Mouse (Mus musculus): ENCODE data around the gene Rbpms2. TPM values are rescaled to one million over a fixed set of nuclear protein-coding genes. Genes with fewer than 3 reads are reported as not detected.

Gene Rbpms2
- polyA plus RNA-seq, 1 experiment from 2014 or later: 23.1 TPM

DNA sequence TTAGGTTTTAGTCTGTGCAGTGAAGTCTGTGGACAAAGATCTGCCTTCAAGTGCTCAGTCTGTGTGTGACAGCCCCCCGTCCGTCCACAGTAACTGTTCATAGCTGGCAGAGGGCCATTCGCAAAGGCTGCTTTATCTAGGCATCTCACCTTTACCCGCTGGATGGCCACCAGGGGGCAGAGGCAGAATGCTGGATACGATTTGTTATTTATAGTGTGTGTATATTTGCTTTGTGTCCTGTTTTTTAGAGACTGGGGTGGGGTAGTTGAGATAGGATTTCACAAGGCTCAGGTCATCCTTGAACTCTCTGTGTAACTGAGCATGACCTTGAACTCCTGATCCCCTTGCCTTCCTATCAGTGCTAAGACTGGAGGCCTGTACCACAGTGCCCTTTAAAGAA lies 36.6 kb downstream of the Rbpms2 start:
- Histone ChIP-seq H3K4me1 (ENCODE audit: control insufficient read depth, insufficient read depth, low read length) (no peaks in the 10 kb centered on the region), H3K27me3 (replicated peaks; ENCODE audit: control insufficient read depth, insufficient read depth, low read length) (no peaks in the 10 kb centered on the region), H3K36me3 (ENCODE audit: control insufficient read depth, insufficient read depth, low read length) (no peaks in the 10 kb centered on the region), H3K4me2 (ENCODE audit: low read depth, low read length) (no peak overlapping the region), H3K9me3 (ENCODE audit: control insufficient read depth, low read length) (no peaks in the 10 kb centered on the region), H3K27ac (ENCODE audit: low read length) (no peak overlapping the region), H3K9ac (ENCODE audit: low read depth, low read length) (no peak overlapping the region), H3K4me3 (ENCODE audit: low read length) (no peak overlapping the region)
- 19% methylated on average over 5 of the region's 5 CpGs for WGBS
- ATAC-seq: no peak

DNA sequence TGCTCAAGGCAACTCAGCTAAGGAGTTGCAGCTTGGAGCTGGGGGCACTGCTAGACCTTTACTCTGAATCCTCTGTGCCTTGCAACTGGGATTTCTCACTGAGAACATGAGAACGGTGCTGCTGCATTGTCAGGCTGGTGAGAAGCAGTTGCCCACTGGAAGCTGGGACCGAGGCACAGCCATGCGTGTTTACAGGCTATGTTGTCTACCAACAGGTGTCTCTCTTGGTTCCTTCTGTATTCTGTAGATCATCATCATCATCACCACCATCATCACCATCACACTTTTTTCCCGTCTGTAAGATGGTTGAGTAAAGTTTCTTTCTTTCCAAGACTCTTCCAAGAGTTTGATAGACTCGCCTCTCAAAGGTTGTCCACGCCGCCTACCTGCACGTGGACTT lies 38.3 kb downstream of the Rbpms2 start, which contains the start of gene Oaz2:
Gene Oaz2, plus strand, starts transcription at position 301 of the 400 bp plus-strand sequence.
- Histone ChIP-seq H3K4me1 (ENCODE audit: control insufficient read depth, insufficient read depth, low read length) (peaks cover 5% of the 10 kb centered on the region), H3K27me3 (replicated peaks; ENCODE audit: control insufficient read depth, insufficient read depth, low read length) (no peaks in the 10 kb centered on the region), H3K27ac (ENCODE audit: low read length) (no peak within 1 kb of the TSS), H3K4me3 (ENCODE audit: low read length) (no peak within 1 kb of the TSS), H3K9ac (ENCODE audit: low read depth, low read length) (no peak within 1 kb of the TSS), H3K4me2 (ENCODE audit: low read depth, low read length) (no peak within 1 kb of the TSS), H3K36me3 (ENCODE audit: control insufficient read depth, insufficient read depth, low read length) (no peaks in the 10 kb centered on the region), H3K9me3 (ENCODE audit: control insufficient read depth, low read length) (no peaks in the 10 kb centered on the region)
- ATAC-seq: no peak
- WGBS: 97% methylated on average over 8 of the region's 8 CpGs

DNA sequence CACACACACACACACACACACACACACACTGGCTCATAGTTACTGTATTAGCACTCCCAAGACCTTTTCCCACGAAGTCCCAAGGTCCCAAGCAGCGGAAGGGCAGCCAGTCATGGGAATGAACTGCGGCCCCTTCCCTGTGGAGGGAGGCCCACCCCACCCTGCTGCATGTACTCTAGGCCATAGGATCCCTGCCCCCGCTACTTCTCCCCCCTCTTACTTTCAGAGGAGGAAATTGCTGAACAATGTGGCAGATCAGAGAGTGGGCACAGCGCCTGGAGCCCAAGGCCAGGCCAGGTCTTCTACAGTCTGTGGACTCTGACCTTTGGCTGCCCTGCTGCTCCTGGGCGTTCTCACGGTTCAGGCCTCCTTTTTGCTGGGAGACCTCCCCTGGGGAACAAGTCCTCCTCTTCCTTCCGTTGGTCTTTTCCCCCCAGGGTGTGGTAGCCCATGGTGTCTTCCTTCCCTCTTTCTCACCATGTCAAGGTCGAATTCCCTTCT lies 42.0 kb downstream of the Rbpms2 start:
- H3K4me3 ChIP-seq (ENCODE audit: low read length): no peak overlapping the region
- H3K36me3 ChIP-seq (ENCODE audit: control insufficient read depth, insufficient read depth, low read length): no peaks in the 10 kb centered on the region
- ATAC-seq: peak; percentile 66
- no peaks in the 10 kb centered on the region for H3K9me3 ChIP-seq (ENCODE audit: control insufficient read depth, low read length)
- 44% methylated on average over 9 of the region's 9 CpGs for WGBS
- no peaks in the 10 kb centered on the region for H3K27me3 ChIP-seq (replicated peaks; ENCODE audit: control insufficient read depth, insufficient read depth, low read length)
- H3K4me2 ChIP-seq (ENCODE audit: low read depth, low read length): no peak overlapping the region
- H3K4me1 ChIP-seq (ENCODE audit: control insufficient read depth, insufficient read depth, low read length): peaks cover 5% of the 10 kb centered on the region
- H3K27ac ChIP-seq (ENCODE audit: low read length): peak overlapping the region; percentile 59
- no peak overlapping the region; the same call in 1 of the 2 replicates for H3K9ac ChIP-seq (ENCODE audit: low read depth, low read length)

DNA sequence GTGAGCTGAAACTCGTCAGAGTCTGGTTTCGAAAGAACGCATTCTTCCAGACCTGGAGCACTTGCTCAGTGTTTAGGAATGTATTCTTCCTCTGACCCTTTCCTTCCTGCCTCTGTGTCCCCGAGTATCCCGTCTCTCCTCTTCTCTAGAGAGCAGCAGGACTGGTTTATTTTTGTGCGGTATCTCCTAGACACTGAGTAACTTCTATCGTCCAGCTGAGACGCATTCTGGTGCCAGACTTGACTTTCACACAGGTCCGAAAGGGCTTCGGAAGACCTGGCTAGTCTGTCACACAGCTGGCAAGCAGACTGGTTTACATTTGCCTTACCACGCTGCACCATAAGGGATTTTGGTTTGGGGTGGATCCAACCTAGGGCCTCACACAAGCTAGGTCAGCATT lies 43.5 kb downstream of the Rbpms2 start:
- Histone ChIP-seq H3K4me1 (ENCODE audit: control insufficient read depth, insufficient read depth, low read length) (peaks cover 16% of the 10 kb centered on the region), H3K27me3 (replicated peaks; ENCODE audit: control insufficient read depth, insufficient read depth, low read length) (no peaks in the 10 kb centered on the region), H3K4me3 (ENCODE audit: low read length) (no peak overlapping the region), H3K27ac (ENCODE audit: low read length) (0 out of 2 replicates have a peak overlapping the region, but pooled peaks have one; percentile 8), H3K4me2 (ENCODE audit: low read depth, low read length) (no peak overlapping the region), H3K9me3 (ENCODE audit: control insufficient read depth, low read length) (no peaks in the 10 kb centered on the region), H3K9ac (ENCODE audit: low read depth, low read length) (no peak overlapping the region), H3K36me3 (ENCODE audit: control insufficient read depth, insufficient read depth, low read length) (no peaks in the 10 kb centered on the region)
- no peak for ATAC-seq
- WGBS: 65% methylated on average over 11 of the region's 11 CpGs

DNA sequence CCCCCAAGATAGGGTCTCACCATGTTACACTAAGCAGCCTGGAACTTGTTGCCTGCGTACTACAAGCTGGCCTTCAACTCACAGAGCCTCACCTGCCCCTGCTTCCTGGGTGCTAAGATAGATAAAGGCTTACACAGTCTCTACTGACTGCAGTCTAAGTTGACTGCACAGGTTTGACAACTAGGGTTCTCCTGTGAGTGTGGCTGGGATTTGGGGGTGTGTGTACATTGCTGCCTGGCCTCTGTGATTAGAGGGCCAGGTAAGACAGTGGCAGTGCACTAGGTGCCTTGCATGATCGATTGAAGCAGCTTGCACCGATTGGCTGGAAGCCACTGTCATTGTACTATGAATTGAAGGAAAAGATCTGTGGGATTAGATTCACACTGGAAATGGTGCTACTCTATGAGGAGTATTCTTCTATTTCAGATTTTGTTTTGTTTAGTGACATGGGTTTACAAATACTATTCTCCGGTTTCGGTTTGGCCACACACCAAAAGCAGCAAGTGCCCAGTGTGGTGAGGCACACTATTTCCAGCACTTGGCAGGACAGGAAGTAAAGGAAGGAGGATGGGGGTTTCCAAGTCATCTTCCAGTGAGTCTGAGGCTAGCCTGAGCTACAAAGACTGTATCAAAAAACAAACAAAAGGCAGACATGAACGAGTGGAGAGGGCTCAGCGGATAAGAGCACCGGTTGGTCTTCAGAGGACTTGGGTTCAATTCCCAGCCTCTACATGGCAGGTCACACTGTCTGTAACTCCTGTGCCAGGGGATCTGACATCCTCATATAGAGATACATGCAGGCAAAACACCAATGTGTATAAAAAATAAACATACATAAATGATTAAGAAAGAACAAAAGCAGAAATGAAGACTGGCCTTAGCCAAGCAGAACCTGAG lies 46.3 kb downstream of the Rbpms2 start:
- H3K27ac ChIP-seq (ENCODE audit: low read length): no peak overlapping the region
- H3K9me3 ChIP-seq (ENCODE audit: control insufficient read depth, low read length): no peaks in the 10 kb centered on the region
- H3K4me2 ChIP-seq (ENCODE audit: low read depth, low read length): peak overlapping the region; percentile 44
- H3K4me1 ChIP-seq (ENCODE audit: control insufficient read depth, insufficient read depth, low read length): peaks cover 37% of the 10 kb centered on the region
- H3K4me3 ChIP-seq (ENCODE audit: low read length): peak overlapping the region; percentile 61
- ATAC-seq: peak; percentile 34
- no peaks in the 10 kb centered on the region for H3K27me3 ChIP-seq (replicated peaks; ENCODE audit: control insufficient read depth, insufficient read depth, low read length)
- WGBS: 47% methylated on average over 8 of the region's 8 CpGs
- H3K36me3 ChIP-seq (ENCODE audit: control insufficient read depth, insufficient read depth, low read length): no peaks in the 10 kb centered on the region
- peak overlapping the region; percentile 75 for H3K9ac ChIP-seq (ENCODE audit: low read depth, low read length)

DNA sequence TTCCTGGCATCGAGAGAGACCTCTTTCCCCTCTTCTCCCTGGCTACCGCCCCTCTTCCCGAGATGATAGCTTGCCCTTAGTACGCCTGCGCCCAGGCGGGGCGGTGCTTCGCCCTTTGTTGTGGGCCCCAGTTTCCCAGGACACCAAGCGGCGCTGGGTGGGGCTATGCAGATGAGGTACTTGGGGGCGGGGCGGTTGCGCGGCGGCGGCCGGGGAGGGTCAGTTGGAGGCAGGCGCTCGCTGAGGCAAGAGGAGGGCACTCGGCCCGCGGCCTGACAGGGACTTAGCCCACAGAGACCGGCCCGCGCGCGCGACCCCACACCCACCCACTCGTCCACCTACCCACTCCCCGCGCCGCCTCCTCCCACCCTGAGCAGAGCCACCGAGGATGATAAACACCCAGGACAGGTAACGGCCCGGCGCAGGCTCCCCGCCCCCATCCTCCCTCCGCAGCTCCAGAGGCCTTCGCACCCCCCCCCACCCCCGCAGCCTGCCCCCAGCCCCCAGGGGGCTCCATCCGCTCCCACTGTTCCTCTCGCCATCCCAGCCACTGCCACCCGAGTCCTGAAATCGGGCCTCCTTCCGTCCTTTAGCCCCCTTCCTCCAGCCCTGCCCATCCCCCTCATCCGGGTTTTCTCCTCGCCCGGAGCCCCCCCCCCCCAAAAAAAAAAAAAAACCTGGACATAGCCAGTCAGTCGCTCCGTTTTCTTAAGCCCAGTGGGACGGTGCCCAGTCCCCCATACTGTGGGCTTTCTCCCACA lies 47.1 kb downstream of the Rbpms2 start:
- peak overlapping the region; percentile 61 for H3K4me3 ChIP-seq (ENCODE audit: low read length)
- H3K4me2 ChIP-seq (ENCODE audit: low read depth, low read length): peak overlapping the region; percentile 75
- peak overlapping the region; percentile 44; the same call in 1 of the 2 replicates for H3K27ac ChIP-seq (ENCODE audit: low read length)
- under 1% methylated on average over 44 of the region's 51 CpGs for WGBS
- no peaks in the 10 kb centered on the region for H3K36me3 ChIP-seq (ENCODE audit: control insufficient read depth, insufficient read depth, low read length)
- peak; percentile 95 for ATAC-seq
- no peaks in the 10 kb centered on the region for H3K27me3 ChIP-seq (replicated peaks; ENCODE audit: control insufficient read depth, insufficient read depth, low read length)
- no peaks in the 10 kb centered on the region for H3K9me3 ChIP-seq (ENCODE audit: control insufficient read depth, low read length)
- peak overlapping the region; percentile 75 for H3K9ac ChIP-seq (ENCODE audit: low read depth, low read length)
- H3K4me1 ChIP-seq (ENCODE audit: control insufficient read depth, insufficient read depth, low read length): peaks cover 37% of the 10 kb centered on the region

DNA sequence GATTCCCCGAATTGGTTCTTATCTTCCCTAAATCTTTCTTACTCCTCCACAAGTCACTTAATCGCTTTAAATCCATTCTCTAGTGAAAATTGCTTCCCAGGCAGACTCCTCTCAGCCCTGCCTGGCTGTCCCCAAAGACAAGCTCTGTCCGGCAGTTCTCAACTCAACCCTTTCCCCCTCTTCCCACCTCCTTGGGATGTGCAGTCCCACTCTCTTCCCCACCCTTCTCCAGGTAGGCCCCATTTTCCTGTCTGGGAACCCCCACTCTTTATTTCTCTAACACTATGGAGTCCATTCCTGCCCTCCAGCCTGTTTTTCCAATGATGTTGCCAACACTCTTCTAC lies 47.6 kb downstream of the Rbpms2 start:
- Histone ChIP-seq H3K27ac (ENCODE audit: low read length) (peak overlapping the region; percentile 44; the same call in 1 of the 2 replicates), H3K27me3 (replicated peaks; ENCODE audit: control insufficient read depth, insufficient read depth, low read length) (no peaks in the 10 kb centered on the region), H3K9me3 (ENCODE audit: control insufficient read depth, low read length) (no peaks in the 10 kb centered on the region), H3K4me2 (ENCODE audit: low read depth, low read length) (peak overlapping the region; percentile 75), H3K4me1 (ENCODE audit: control insufficient read depth, insufficient read depth, low read length) (peaks cover 36% of the 10 kb centered on the region), H3K36me3 (ENCODE audit: control insufficient read depth, insufficient read depth, low read length) (no peaks in the 10 kb centered on the region), H3K9ac (ENCODE audit: low read depth, low read length) (peak overlapping the region; percentile 75), H3K4me3 (ENCODE audit: low read length) (peak overlapping the region; percentile 61)
- WGBS: 11% methylated on average over 3 of the region's 3 CpGs
- ATAC-seq: no peak

DNA sequence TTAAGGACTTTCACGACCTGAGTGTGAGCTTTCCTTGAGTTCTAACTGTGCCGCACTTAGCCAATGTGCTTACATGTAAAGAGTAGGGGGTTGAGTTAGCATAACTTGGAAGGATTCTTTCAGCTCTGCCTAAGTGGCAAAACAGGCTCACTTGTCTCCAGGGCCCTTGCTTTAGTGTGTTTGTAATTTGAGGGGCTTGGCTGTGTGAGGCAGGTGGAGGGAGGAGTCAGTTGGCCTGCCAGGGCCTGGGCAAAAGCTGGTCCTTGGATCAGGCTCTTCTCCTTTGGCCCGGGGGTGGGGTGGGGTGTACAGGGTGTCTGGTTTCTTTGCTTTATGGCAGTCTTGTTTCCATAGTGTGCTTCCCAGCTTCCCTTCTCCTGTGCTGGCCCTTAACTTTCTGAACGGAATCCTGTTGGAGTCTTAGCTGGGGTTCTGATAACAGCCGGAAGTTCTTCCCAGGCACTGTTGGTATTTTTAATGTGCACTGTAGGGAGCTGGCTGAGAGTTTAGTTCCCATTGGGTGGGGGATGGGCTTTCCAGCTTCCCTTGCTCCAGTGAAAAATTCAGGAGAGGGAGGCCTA lies 49.8 kb downstream of the Rbpms2 start:
- Histone ChIP-seq H3K4me3 (ENCODE audit: low read length) (peak overlapping the region; percentile 18), H3K9ac (ENCODE audit: low read depth, low read length) (peak overlapping the region; percentile 50), H3K4me1 (ENCODE audit: control insufficient read depth, insufficient read depth, low read length) (peaks cover 36% of the 10 kb centered on the region), H3K4me2 (ENCODE audit: low read depth, low read length) (peak overlapping the region; percentile 75), H3K27me3 (replicated peaks; ENCODE audit: control insufficient read depth, insufficient read depth, low read length) (no peaks in the 10 kb centered on the region), H3K27ac (ENCODE audit: low read length) (peak overlapping the region; percentile 68), H3K9me3 (ENCODE audit: control insufficient read depth, low read length) (no peaks in the 10 kb centered on the region), H3K36me3 (ENCODE audit: control insufficient read depth, insufficient read depth, low read length) (no peaks in the 10 kb centered on the region)
- 19% methylated on average over 5 of the region's 5 CpGs for WGBS
- no peak; the same call in 1 of the 2 replicates for ATAC-seq
